Comparison of ENCODE assay signal across 12 mouse cellular contexts in the genomic region with DNA sequence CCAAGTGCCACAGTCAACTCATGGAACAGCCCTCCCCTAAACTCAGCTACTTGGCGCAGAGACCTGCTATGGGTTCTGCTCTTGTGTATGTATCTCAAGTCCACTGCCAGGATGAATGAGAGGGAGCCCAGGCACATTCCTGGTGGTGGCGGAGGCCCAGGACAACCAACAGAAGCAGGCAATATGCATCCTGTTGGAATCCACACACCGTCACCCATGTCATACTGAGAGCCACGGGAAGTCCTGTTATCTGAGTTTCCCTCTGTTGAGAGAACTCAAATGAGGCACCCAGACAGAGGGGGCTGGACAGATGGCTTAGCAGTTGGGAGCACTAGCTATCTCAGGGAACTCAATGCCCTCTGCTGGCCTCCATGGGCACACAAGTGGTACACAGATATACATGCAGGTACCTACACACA.
DNase-seq lines count a peak whose midpoint lies in the region; ATAC-seq and TF ChIP-seq lines count a peak whose summit lies in the region.
"Had no signal": no experiment of that assay in that cellular context is flagged by ENCODE, and none has a peak within 500 bp of the region (broad histone marks: within the 10 kb centered on the region; RNA-seq: fewer than 3 reads in every experiment).

No protein-coding gene starts in this region.

- H3K36me3 ChIP-seq in forebrain, embryonic 14.5 days (ENCODE audit: control insufficient read depth, insufficient read depth, low read length), result peaks cover 38% of the 10 kb centered on the region
- H3K36me3 ChIP-seq in forebrain, embryonic 12.5 days (replicated peaks), result peaks cover 24% of the 10 kb centered on the region
- no peaks in the 10 kb centered on the region for H3K36me3 ChIP-seq in kidney, postnatal 0 days (ENCODE audit: insufficient read depth, low read length)
- H3K36me3 ChIP-seq in kidney, embryonic 14.5 days (ENCODE audit: control insufficient read depth, insufficient read depth, low read length), result no peaks in the 10 kb centered on the region
- H3K36me3 ChIP-seq: limb, embryonic 13.5 days; lung, embryonic 15.5 days had no signal

- H3K9ac ChIP-seq in forebrain, embryonic 14.5 days (ENCODE audit: low read length), result no peak overlapping the region
- no peak overlapping the region for H3K9ac ChIP-seq in forebrain, embryonic 12.5 days
- H3K9ac ChIP-seq in kidney, postnatal 0 days (ENCODE audit: low read depth, low read length), result no peak overlapping the region
- H3K9ac ChIP-seq in kidney, embryonic 14.5 days (ENCODE audit: low read depth, low read length), result no peak overlapping the region
- H3K9ac ChIP-seq: limb, embryonic 13.5 days; lung, embryonic 15.5 days had no signal

- no peaks in the 10 kb centered on the region for H3K27me3 ChIP-seq in forebrain, embryonic 14.5 days (replicated peaks; ENCODE audit: control insufficient read depth, insufficient read depth, low read length)
- no peaks in the 10 kb centered on the region for H3K27me3 ChIP-seq in forebrain, embryonic 12.5 days
- no peaks in the 10 kb centered on the region for H3K27me3 ChIP-seq in kidney, postnatal 0 days (ENCODE audit: insufficient read depth, low read length)
- no peaks in the 10 kb centered on the region for H3K27me3 ChIP-seq in kidney, embryonic 14.5 days (ENCODE audit: control insufficient read depth, insufficient read depth, low read length)
- H3K27me3 ChIP-seq: limb, embryonic 13.5 days; lung, embryonic 15.5 days had no signal

- no peak overlapping the region for H3K27ac ChIP-seq in forebrain, embryonic 14.5 days (ENCODE audit: low read depth, low read length)
- H3K27ac ChIP-seq in forebrain, embryonic 12.5 days, result no peak overlapping the region
- no peak overlapping the region for H3K27ac ChIP-seq in kidney, postnatal 0 days
- no peak overlapping the region for H3K27ac ChIP-seq in kidney, embryonic 14.5 days (ENCODE audit: low read depth, low read length)
- H3K27ac ChIP-seq: limb, embryonic 13.5 days; lung, embryonic 15.5 days had no signal

- H3K4me1 ChIP-seq in forebrain, embryonic 14.5 days (ENCODE audit: control insufficient read depth, insufficient read depth, low read length), result peaks cover 3% of the 10 kb centered on the region; the same call in 1 of the 2 replicates
- H3K4me1 ChIP-seq in forebrain, embryonic 12.5 days, result no peaks in the 10 kb centered on the region; the same call in 1 of the 2 replicates
- H3K4me1 ChIP-seq in kidney, postnatal 0 days (replicated peaks; ENCODE audit: insufficient read depth, low read length), result no peaks in the 10 kb centered on the region
- no peaks in the 10 kb centered on the region for H3K4me1 ChIP-seq in kidney, embryonic 14.5 days (ENCODE audit: control insufficient read depth, insufficient read depth, low read length)
- H3K4me1 ChIP-seq: lung, embryonic 15.5 days had no signal

- no peak for DNase-seq in forebrain, embryonic 14.5 days (ENCODE audit: low spot score)
- no peak for DNase-seq in kidney, postnatal 0 days (ENCODE audit: low spot score)
- DNase-seq in brain, embryonic 14.5 days (ENCODE audit: low read depth), result peak; percentile 44
- DNase-seq in cerebellum, postnatal 36 days, result peak; percentile 66 to 69
- no peak for DNase-seq in liver
- DNase-seq in T-cell, adult 2 months (ENCODE audit: low spot score), result no peak
- DNase-seq: thymus, postnatal 4 days had no signal

- H3K9me3 ChIP-seq in forebrain, embryonic 14.5 days (replicated peaks; ENCODE audit: control insufficient read depth, low read length), result no peaks in the 10 kb centered on the region
- H3K9me3 ChIP-seq in forebrain, embryonic 12.5 days, result no peaks in the 10 kb centered on the region
- no peaks in the 10 kb centered on the region for H3K9me3 ChIP-seq in kidney, postnatal 0 days (replicated peaks; ENCODE audit: low read length)
- H3K9me3 ChIP-seq in kidney, embryonic 14.5 days (ENCODE audit: control insufficient read depth, low read length), result no peaks in the 10 kb centered on the region
- H3K9me3 ChIP-seq: limb, embryonic 13.5 days; lung, embryonic 15.5 days had no signal

- peak; percentile 4; the same call in 1 of the 2 replicates for TF ChIP-seq CTCF in kidney, postnatal 0 days (IDR thresholded peaks at IDR 0.05; ENCODE audit: low read depth)
- no peak for TF ChIP-seq CTCF in brain, embryonic 14.5 days (IDR thresholded peaks at IDR 0.05; ENCODE audit: borderline replicate concordance, extremely low read depth, insufficient read depth, insufficient read length)

- no peak overlapping the region for H3K4me3 ChIP-seq in forebrain, embryonic 14.5 days (ENCODE audit: low read depth, low read length)
- H3K4me3 ChIP-seq in forebrain, embryonic 12.5 days (replicated peaks), result no peak overlapping the region
- H3K4me3 ChIP-seq in kidney, postnatal 0 days (replicated peaks; ENCODE audit: low read depth, low read length), result no peak overlapping the region
- H3K4me3 ChIP-seq in kidney, embryonic 14.5 days (ENCODE audit: low read length), result no peak overlapping the region
- H3K4me3 ChIP-seq: limb, embryonic 13.5 days; lung, embryonic 15.5 days had no signal

- 74% methylated on average over 4 of the region's 4 CpGs for WGBS in forebrain, embryonic 14.5 days
- WGBS in forebrain, embryonic 12.5 days, result 84% methylated on average over 4 of the region's 4 CpGs
- 72% methylated on average over 4 of the region's 4 CpGs for WGBS in kidney, postnatal 0 days
- 72% methylated on average over 4 of the region's 4 CpGs for WGBS in kidney, embryonic 14.5 days

- 0 out of 2 replicates have a peak, but pooled peaks have one; percentile 29 for ATAC-seq in forebrain, embryonic 14.5 days
- ATAC-seq in forebrain, embryonic 12.5 days (ENCODE audit: low FRiP score), result no peak
- no peak for ATAC-seq in kidney, postnatal 0 days (replicated peaks; ENCODE audit: low FRiP score, low read depth)
- no peak for ATAC-seq in kidney, embryonic 14.5 days (ENCODE audit: low FRiP score, low TSS enrichment)
- ATAC-seq: intestine, postnatal 0 days had no signal

- no peak for TF ChIP-seq POLR2A in brain, embryonic 14.5 days (IDR thresholded peaks at IDR 0.05; ENCODE audit: borderline replicate concordance, extremely low read depth, insufficient read depth, insufficient read length, poor library complexity, severe bottlenecking)

- no peak overlapping the region for H3K4me2 ChIP-seq in forebrain, embryonic 14.5 days (ENCODE audit: low read length)
- no peak overlapping the region for H3K4me2 ChIP-seq in forebrain, embryonic 12.5 days
- H3K4me2 ChIP-seq in kidney, postnatal 0 days (ENCODE audit: low read length), result no peak overlapping the region
- H3K4me2 ChIP-seq in kidney, embryonic 14.5 days (replicated peaks; ENCODE audit: low read depth, low read length), result no peak overlapping the region
- H3K4me2 ChIP-seq: limb, embryonic 13.5 days; lung, embryonic 15.5 days had no signal

Comparison
In these comparisons a context has a peak if more than half of its experiments do, and no peak if none do; other contexts are left out.
1. DNase-seq: peak in brain, embryonic 14.5 days (single experiment) and cerebellum, postnatal 36 days (2 of 2); none in forebrain, embryonic 14.5 days (single experiment), kidney, postnatal 0 days (single experiment), liver (single experiment) and T-cell, adult 2 months (single experiment).